Mouse (Mus musculus): ENCODE data around the gene Hmgb4.

DNA sequence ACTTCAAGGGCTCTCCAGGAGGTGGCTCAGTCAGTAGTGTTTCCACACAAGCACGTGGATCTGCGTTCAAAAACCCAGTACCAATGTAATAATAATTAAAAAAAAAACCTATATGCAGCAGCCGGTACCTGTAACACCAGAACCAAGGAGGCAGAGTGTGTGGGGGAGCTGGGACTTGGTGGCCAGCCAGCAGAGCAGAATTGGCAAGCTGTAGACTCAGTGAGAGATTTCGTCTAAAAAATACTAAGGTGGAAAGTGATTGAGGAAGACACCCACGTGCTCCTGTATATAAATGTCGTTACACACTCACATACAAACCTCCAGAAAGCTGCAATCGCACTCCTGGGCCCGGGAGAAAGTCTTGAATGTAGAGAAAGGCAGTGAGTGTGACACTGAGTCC, 43.3 kb upstream of the Hmgb4 start:
- TF ChIP-seq POLR2A (IDR thresholded peaks at IDR 0.05; ENCODE audit: low read depth, low read length) (no peak), ZMIZ1 (IDR thresholded peaks at IDR 0.05; ENCODE audit: low read depth, low read length) (no peak), ZC3H11A (IDR thresholded peaks at IDR 0.05; ENCODE audit: low read depth, low read length) (no peak), EP300 (IDR thresholded peaks at IDR 0.05; ENCODE audit: low read length) (no peak), CTCF (conservative IDR thresholded peaks at IDR 0.05 in 1 of 2, IDR thresholded peaks at IDR 0.05 in 1 of 2; ENCODE audit: low read depth in 2 of 2, low read length in 2 of 2) (no peak), UBTF (IDR thresholded peaks at IDR 0.05; ENCODE audit: low read depth, low read length) (no peak), SMC3 (IDR thresholded peaks at IDR 0.05; ENCODE audit: low read depth, low read length) (no peak), TCF12 (IDR thresholded peaks at IDR 0.05; ENCODE audit: low read depth, low read length) (no peak), BHLHE40 (IDR thresholded peaks at IDR 0.05; ENCODE audit: low read depth, low read length) (no peak), MEF2A (IDR thresholded peaks at IDR 0.05; ENCODE audit: borderline replicate concordance, low read depth, low read length) (no peak), PAX5 (IDR thresholded peaks at IDR 0.05; ENCODE audit: low read length) (no peak), HCFC1 (IDR thresholded peaks at IDR 0.05; ENCODE audit: low read depth, low read length) (no peak), USF1 (IDR thresholded peaks at IDR 0.05; ENCODE audit: low read depth, low read length) (no peak)
